Mouse (Mus musculus) hindbrain, postnatal 0 days (tissue): ENCODE measurements around the gene Prss8. TPM values are rescaled to one million over a fixed set of nuclear protein-coding genes. Genes with fewer than 3 reads are reported as not detected.

ENCODE experiments used
- ATAC-seq: fragments of 200-750 bp; cut with Nextera tagmentation; 2 replicates; pipeline ENCODE4 v1.8.0; 2017; ENCODE audit warnings: mild to moderate bottlenecking, moderate TSS enrichment, moderate library complexity
- DNase-seq: peaks from one replicate; pipeline ENCODE4 v3.0.0-alpha.2; 2015; ENCODE audit warnings: low spot score
- H3K27ac ChIP-seq: fragments of 300-500 bp; sonication (generic); 2 replicates; pipeline ENCODE4 v1.5.1; 2014; ENCODE audit warnings: mild to moderate bottlenecking
- H3K27me3 ChIP-seq: fragments of 300-500 bp; sonication (generic); 2 replicates; pipeline ENCODE4 v1.6.1; 2014; ENCODE audit warnings: low read length, mixed read lengths; ENCODE audit not compliant: insufficient read depth
- H3K36me3 ChIP-seq: fragments of 300-500 bp; sonication (generic); 2 replicates; pipeline ENCODE4 v1.6.1; 2014; ENCODE audit warnings: low read length, mixed read lengths; ENCODE audit not compliant: insufficient read depth
- H3K4me1 ChIP-seq: fragments of 300-500 bp; sonication (generic); 2 replicates; pipeline ENCODE4 v1.6.1; 2014; ENCODE audit warnings: antibody characterized with exemption, low read length, mixed read lengths; ENCODE audit not compliant: insufficient read depth
- H3K4me2 ChIP-seq: fragments of 300-500 bp; sonication (generic); 2 replicates; pipeline ENCODE4 v1.6.1; 2014; ENCODE audit warnings: low read depth, mild to moderate bottlenecking, low read length, moderate library complexity, mixed read lengths
- H3K4me3 ChIP-seq: fragments of 300-500 bp; sonication (generic); 2 replicates; pipeline ENCODE4 v1.5.1; 2014; ENCODE audit warnings: low read length
- H3K9ac ChIP-seq: fragments of 300-500 bp; sonication (generic); replicated peaks from 2 replicates; pipeline ENCODE4 v1.6.1; 2014; ENCODE audit warnings: mild to moderate bottlenecking, low read length, moderate library complexity, mixed read lengths
- H3K9me3 ChIP-seq: fragments of 300-500 bp; sonication (generic); 2 replicates; pipeline ENCODE4 v1.6.1; 2016; ENCODE audit warnings: low read length, mixed read lengths
- CTCF ChIP-seq: IDR thresholded peaks from 2 replicates; pipeline ENCODE4 v1.5.1; 2016; ENCODE audit warnings: antibody characterized with exemption, control low read depth, low read depth
- WGBS: fragments of 180-500 bp; shearing (Covaris S2); extraction: QIAGEN DNeasy Blood & Tissue Kit; methylation state at CpG from one replicate; pipeline ENCODE4 v1.1.7; 2014; 5-methylcytosine and 5-hydroxymethylcytosine counted together
- polyA plus RNA-seq: library from polyadenylated mRNA; unstranded; fragments of >200 nt; fragmentation: Nextera tagmentation; extraction: Ambion mirVana; gene quantifications from 2 replicates; pipeline ENCODE4 v1.2.1, GENCODE M21; 2015
- total RNA-seq: library from RNA; depleted of rRNA; stranded (reverse); fragments of >200 nt; gene quantifications from 2 replicates; pipeline ENCODE4 v1.2.3, GENCODE M21; 2014

Prss8 gene
- total and polyA plus RNA-seq, 2 experiments from 2014 or later = 0.26 to 0.35 TPM

DNA sequence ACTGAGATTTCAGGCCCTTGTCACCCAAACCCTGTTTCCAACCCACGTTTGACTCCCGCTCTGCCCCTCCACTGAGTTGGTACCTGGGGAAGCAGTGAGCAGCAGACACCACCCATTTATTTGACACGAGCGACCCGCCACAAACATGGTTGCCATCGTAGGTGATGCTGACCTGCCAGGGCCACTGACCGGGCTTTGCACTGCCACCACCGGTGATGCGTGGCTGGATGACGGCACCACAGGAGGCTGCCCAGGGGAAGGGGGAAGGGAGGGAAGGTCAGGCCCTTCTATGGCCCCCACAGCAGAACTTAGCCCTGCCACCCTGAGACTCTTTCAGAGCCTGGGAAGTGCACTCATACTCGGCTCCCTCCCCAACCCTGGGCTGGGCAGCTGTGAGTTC is 2.2 kb downstream of the Prss8 start:
- peaks cover 9% of the 10 kb centered on the region; the same call in 1 of the 2 replicates for H3K36me3 ChIP-seq
- no peak for DNase-seq
- peaks cover 3% of the 10 kb centered on the region; the same call in 1 of the 2 replicates for H3K4me1 ChIP-seq
- no peak overlapping the region for H3K27ac ChIP-seq
- 84% methylated on average over 11 of the region's 11 CpGs for WGBS
- H3K4me3 ChIP-seq = no peak overlapping the region
- no peaks in the 10 kb centered on the region for H3K9me3 ChIP-seq
- no peak for TF ChIP-seq CTCF
- H3K27me3 ChIP-seq = peaks cover 9% of the 10 kb centered on the region; the same call in 1 of the 2 replicates
- no peak overlapping the region for H3K9ac ChIP-seq
- ATAC-seq = no peak
- H3K4me2 ChIP-seq = no peak overlapping the region

DNA sequence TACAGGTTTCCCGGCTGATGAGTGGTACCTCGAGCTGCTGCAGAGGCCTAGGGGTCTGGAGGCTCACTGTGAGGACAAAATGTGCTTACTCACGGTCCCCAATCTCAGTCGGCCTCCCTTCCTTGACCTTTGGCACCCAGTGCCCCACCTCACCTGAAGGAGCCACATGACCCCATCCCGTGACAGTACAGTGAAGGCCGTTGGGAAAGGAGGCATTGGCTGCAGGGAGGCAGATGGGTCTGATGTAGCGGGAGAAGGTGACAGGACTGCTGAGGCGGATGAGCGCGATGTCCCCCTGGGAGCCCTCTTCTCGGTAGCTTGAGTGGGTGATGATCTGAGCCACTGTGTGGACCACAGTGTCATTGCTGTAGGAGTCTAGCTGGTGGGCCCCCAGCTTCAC is 3.1 kb downstream of the Prss8 start:
- Histone ChIP-seq H3K9ac (no peak overlapping the region), H3K9me3 (no peaks in the 10 kb centered on the region), H3K36me3 (peaks cover 9% of the 10 kb centered on the region; the same call in 1 of the 2 replicates), H3K4me3 (no peak overlapping the region), H3K4me2 (no peak overlapping the region), H3K27ac (no peak overlapping the region), H3K4me1 (peaks cover 3% of the 10 kb centered on the region; the same call in 1 of the 2 replicates), H3K27me3 (peaks cover 9% of the 10 kb centered on the region; the same call in 1 of the 2 replicates)
- WGBS = 89% methylated on average over 11 of the region's 11 CpGs
- DNase-seq (no peak), ATAC-seq (no peak)
- TF ChIP-seq CTCF = no peak

DNA sequence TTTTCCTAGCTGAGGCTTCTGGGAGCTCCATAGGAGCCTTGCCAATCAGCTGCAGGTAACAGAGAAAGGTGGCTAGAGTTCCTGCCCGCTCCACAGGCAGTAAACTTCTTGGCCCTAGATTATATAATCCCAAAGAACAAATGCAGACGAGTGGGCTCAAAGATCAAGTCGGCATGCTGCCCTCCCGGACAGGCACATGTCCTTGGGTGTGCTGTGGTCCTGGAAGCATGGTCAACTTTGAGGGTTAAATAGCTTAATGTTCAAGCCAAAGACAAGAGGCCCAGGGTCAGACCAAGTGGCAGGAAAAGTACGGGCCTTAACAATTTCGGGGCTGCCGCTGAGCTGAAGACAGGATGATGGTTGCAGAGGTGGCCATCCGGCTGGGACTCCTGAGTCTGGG is 3.8 kb downstream of the Prss8 start:
- H3K27ac ChIP-seq = no peak overlapping the region
- H3K9me3 ChIP-seq = no peaks in the 10 kb centered on the region
- peaks cover 9% of the 10 kb centered on the region; the same call in 1 of the 2 replicates for H3K27me3 ChIP-seq
- H3K9ac ChIP-seq = no peak overlapping the region
- H3K36me3 ChIP-seq = peaks cover 9% of the 10 kb centered on the region; the same call in 1 of the 2 replicates
- DNase-seq = no peak
- TF ChIP-seq CTCF = no peak
- H3K4me3 ChIP-seq = no peak overlapping the region
- H3K4me1 ChIP-seq = peaks cover 3% of the 10 kb centered on the region; the same call in 1 of the 2 replicates
- ATAC-seq = no peak
- H3K4me2 ChIP-seq = no peak overlapping the region
- 91% methylated on average over 8 of the region's 8 CpGs for WGBS

GRCm38 (mm10) chr7:127925252-127925651 is 4.7 kb downstream of the Prss8 start:
- Histone ChIP-seq H3K36me3 (peaks cover 9% of the 10 kb centered on the region; the same call in 1 of the 2 replicates), H3K9me3 (no peaks in the 10 kb centered on the region), H3K4me2 (no peak overlapping the region), H3K4me3 (no peak overlapping the region), H3K4me1 (peaks cover 3% of the 10 kb centered on the region; the same call in 1 of the 2 replicates), H3K27me3 (peaks cover 8% of the 10 kb centered on the region; the same call in 1 of the 2 replicates), H3K27ac (no peak overlapping the region), H3K9ac (no peak overlapping the region)
- DNase-seq = no peak
- WGBS = 73% methylated on average over 5 of the region's 5 CpGs
- ATAC-seq = no peak
- no peak for TF ChIP-seq CTCF

DNA sequence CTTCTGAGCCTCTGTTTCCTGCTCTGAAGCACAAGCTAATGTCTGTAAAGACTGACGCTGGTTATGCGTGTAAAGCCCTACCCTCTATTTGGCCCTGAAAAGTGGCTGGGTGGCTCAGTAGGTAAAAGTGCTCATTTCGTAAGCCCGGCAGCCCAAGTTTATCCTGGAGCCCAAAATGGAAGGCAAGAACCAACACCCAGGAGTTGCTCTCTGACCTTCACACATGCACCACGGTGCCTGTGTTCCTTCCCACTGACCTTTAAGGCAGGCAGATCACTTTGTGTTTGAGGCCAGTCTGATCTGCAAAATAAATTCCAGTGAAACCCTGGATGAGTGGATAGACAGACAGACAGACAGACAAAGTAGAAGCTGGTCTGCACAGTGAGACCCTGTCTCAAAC is 6.2 kb downstream of the Prss8 start:
- TF ChIP-seq CTCF = no peak
- DNase-seq (no peak), ATAC-seq (no peak)
- no peak overlapping the region for H3K4me3 ChIP-seq
- H3K4me1 ChIP-seq = no peaks in the 10 kb centered on the region
- H3K27me3 ChIP-seq = no peaks in the 10 kb centered on the region
- no peaks in the 10 kb centered on the region for H3K9me3 ChIP-seq
- WGBS = 92% methylated on average over 5 of the region's 5 CpGs
- H3K27ac ChIP-seq = no peak overlapping the region
- no peak overlapping the region for H3K4me2 ChIP-seq
- no peak overlapping the region for H3K9ac ChIP-seq
- peaks cover 9% of the 10 kb centered on the region; the same call in 1 of the 2 replicates for H3K36me3 ChIP-seq

GRCm38 (mm10) chr7:127922451-127923275 is 7.2 kb downstream of the Prss8 start:
- ATAC-seq = no peak
- no peaks in the 10 kb centered on the region for H3K9me3 ChIP-seq
- peaks cover 9% of the 10 kb centered on the region; the same call in 1 of the 2 replicates for H3K36me3 ChIP-seq

GRCm38 (mm10) chr7:127921516-127921915 is 8.4 kb downstream of the Prss8 start:
- H3K36me3 ChIP-seq = peaks cover 9% of the 10 kb centered on the region; the same call in 1 of the 2 replicates
- WGBS = 63% methylated on average over 8 of the region's 8 CpGs
- no peak overlapping the region for H3K9ac ChIP-seq
- no peak overlapping the region for H3K27ac ChIP-seq
- ATAC-seq (no peak), DNase-seq (peak; percentile 18)
- H3K9me3 ChIP-seq = no peaks in the 10 kb centered on the region
- H3K27me3 ChIP-seq = no peaks in the 10 kb centered on the region
- peak; percentile 38; the same call in 1 of the 2 replicates for TF ChIP-seq CTCF
- H3K4me1 ChIP-seq = no peaks in the 10 kb centered on the region
- no peak overlapping the region for H3K4me2 ChIP-seq
- H3K4me3 ChIP-seq = no peak overlapping the region

More at GRCm38 (mm10) chr7:127922451-127923275, 7.2 kb downstream of the Prss8 start:
- no peak for TF ChIP-seq CTCF
- no peak for DNase-seq
- no peaks in the 10 kb centered on the region for H3K27me3 ChIP-seq
- H3K4me2 ChIP-seq = no peak overlapping the region
- no peak overlapping the region for H3K4me3 ChIP-seq
- no peaks in the 10 kb centered on the region for H3K4me1 ChIP-seq
- H3K27ac ChIP-seq = no peak overlapping the region
- 83% methylated on average over 6 of the region's 6 CpGs for WGBS
- H3K9ac ChIP-seq = no peak overlapping the region
